Mouse (Mus musculus): ENCODE data around the gene Islr.

- TF ChIP-seq POLR2A (IDR thresholded peaks at IDR 0.05; ENCODE audit: extremely low read depth, insufficient read depth, low read length) (no peak), CTCF (IDR thresholded peaks at IDR 0.05; ENCODE audit: extremely low read depth, insufficient read depth, low read length) (no peak)
Observed at GRCm38 (mm10) chr9:58232374-58232773, 28.3 kb upstream of the Islr start.

Measured in cortical plate, adult 2 months (tissue).